Mouse (Mus musculus): ENCODE results near the gene Uncx. TPM values are rescaled to one million over a fixed set of nuclear protein-coding genes. Genes with fewer than 3 reads are reported as not detected.
"Not testable (repeated sequence)": the region's sequence is repeated elsewhere in the genome, so short reads cannot be mapped to it uniquely, and the experiment has no call there.

Gene Uncx
- total RNA-seq, 2 experiments from 2014 or later: not detected

- no peak overlapping the region for H3K4me3 ChIP-seq
- no peak for TF ChIP-seq CTCF (conservative IDR thresholded peaks at IDR 0.05)
- DNase-seq (ENCODE audit: low spot score in 2 of 2): no peak
- H3K27ac ChIP-seq: no peak overlapping the region
Measured at GRCm38 (mm10) chr5:139584971-139585747, 41.9 kb downstream of the Uncx start.

GRCm38 (mm10) chr5:139585748-139586060 is 42.4 kb downstream of the Uncx start:
- H3K27ac ChIP-seq: no peak overlapping the region

DNA sequence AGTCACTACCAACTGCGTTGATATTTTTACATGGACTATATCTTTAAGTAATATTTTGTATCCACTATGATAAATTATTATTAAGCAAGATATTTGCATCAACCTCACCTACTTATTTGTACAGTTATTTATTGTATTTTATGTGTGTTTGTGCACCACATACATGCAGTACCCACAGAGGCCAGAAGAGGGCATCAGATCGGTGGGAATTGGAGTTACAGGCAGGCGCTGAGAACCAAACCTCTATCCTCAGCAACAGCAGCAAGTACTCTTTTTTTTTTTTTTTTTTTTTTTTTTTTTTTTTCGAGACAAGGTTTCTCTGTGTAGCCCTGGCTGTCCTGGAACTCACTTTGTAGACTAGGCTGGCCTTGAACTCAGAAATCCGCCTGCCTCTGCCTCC is 44.2 kb downstream of the Uncx start:
- not testable (repeated sequence) for H3K27ac ChIP-seq; H3K4me3 ChIP-seq; DNase-seq (ENCODE audit: low spot score in 2 of 2)
- peak; percentile 43 for TF ChIP-seq CTCF (conservative IDR thresholded peaks at IDR 0.05)

More at GRCm38 (mm10) chr5:139585748-139586060, 42.4 kb downstream of the Uncx start:
- no peak overlapping the region for H3K4me3 ChIP-seq
- TF ChIP-seq CTCF (conservative IDR thresholded peaks at IDR 0.05): no peak
- no peak for DNase-seq (ENCODE audit: low spot score in 2 of 2)

GRCm38 (mm10) chr5:139590682-139591360 is 47.5 kb downstream of the Uncx start:
- DNase-seq (ENCODE audit: low spot score in 2 of 2); H3K27ac ChIP-seq; H3K4me3 ChIP-seq: not testable (repeated sequence)

DNA sequence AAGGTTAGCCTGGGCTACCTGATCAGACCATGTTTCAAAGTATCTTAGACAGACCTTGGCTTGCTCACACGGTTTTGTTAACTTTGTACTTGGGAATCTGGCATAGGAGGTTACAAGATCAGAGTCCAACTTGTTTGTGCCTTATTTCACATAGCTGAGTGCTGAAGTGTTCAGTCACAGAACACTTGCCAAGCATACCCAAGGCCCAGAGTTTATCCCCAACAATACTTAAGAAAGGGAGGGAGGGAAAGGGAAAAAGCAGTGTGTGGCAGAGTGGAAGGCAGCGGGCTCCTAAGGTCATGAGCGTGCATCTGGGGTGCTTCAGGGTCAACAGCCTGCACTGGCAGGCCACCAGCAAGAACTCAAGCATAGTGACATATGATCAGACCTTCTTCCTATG is 48.7 kb downstream of the Uncx start:
- H3K27ac ChIP-seq: no peak overlapping the region
- no peak overlapping the region for H3K4me3 ChIP-seq
- no peak for TF ChIP-seq CTCF (conservative IDR thresholded peaks at IDR 0.05)
- no peak for DNase-seq (ENCODE audit: low spot score in 2 of 2)

DNA sequence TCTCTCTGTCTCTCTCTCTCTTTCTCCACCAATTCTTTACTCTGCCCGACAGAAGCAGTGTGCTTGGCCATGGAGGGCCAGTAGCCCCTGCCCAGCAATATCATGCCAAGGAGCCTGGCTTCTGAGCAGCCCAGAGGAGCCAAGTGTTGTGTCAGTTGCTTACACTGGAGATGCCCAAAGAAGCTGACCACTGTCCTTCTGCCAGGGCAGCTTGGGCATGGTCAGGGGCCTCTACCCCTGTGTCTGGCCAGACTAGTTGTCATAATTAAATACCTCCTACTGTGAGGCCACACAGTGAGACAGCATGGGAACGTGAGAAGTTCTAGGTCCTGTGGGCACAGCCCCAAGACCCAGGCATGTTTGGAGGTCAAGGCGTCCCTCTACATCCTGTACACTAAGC is 49.6 kb downstream of the Uncx start:
- Histone ChIP-seq H3K4me3 (no peak overlapping the region), H3K27ac (no peak overlapping the region)
- DNase-seq (ENCODE audit: low spot score in 2 of 2): no peak
- no peak for TF ChIP-seq CTCF (conservative IDR thresholded peaks at IDR 0.05)

GRCm38 (mm10) chr5:139593746-139594145 is 50.5 kb downstream of the Uncx start:
- Histone ChIP-seq H3K4me3 (no peak overlapping the region), H3K27ac (no peak overlapping the region)
- TF ChIP-seq CTCF (conservative IDR thresholded peaks at IDR 0.05): no peak
- no peak for DNase-seq (ENCODE audit: low spot score in 2 of 2)

GRCm38 (mm10) chr5:139595001-139595400 is 51.7 kb downstream of the Uncx start:
- TF ChIP-seq CTCF (conservative IDR thresholded peaks at IDR 0.05): no peak
- Histone ChIP-seq H3K4me3 (no peak overlapping the region), H3K27ac (no peak overlapping the region)
- no peak for DNase-seq (ENCODE audit: low spot score in 2 of 2)

Other genes with a start within 250 kb of the Uncx start
- 100 to 1,000 TPM; 162 to 171 TPM for gene Adap1, start 217.9 kb upstream of the Uncx start, total RNA-seq (2021)
- 10 to 100 TPM; 74.3 to 76.8 TPM for gene Cox19, start 192.1 kb upstream of the Uncx start, total RNA-seq (2021)
- not detected for gene Cyp2w1, start 190.9 kb upstream of the Uncx start, total RNA-seq (2021)
- gene Gpr146, start 165.8 kb upstream of the Uncx start, total RNA-seq (2021): 10 to 100 TPM; 11.5 to 12.8 TPM
- gene C130050O18Rik, start 138.2 kb upstream of the Uncx start, total RNA-seq (2021): under 1 TPM in 1 of 2 experiments, not detected in 1; 0.18 TPM
- gene Gper1, start 120.3 kb upstream of the Uncx start, total RNA-seq (2021): 1 to 10 TPM; 2.1 to 2.4 TPM
- gene 3110082I17Rik, start 83.0 kb upstream of the Uncx start, total RNA-seq (2021): 10 to 100 TPM; 17.1 to 18.1 TPM
- 10 to 100 TPM; 56.5 to 63.1 TPM for gene Zfand2a, start 58.9 kb upstream of the Uncx start, total RNA-seq (2021)
- gene Micall2, start 192.8 kb downstream of the Uncx start, total RNA-seq (2021): 1 to 10 TPM; 1.4 to 1.6 TPM
- gene Ints1, start 232.2 kb downstream of the Uncx start, total RNA-seq (2021): 100 to 1,000 TPM in 1 of 2 experiments, 10 to 100 TPM in 1; 94.7 to 103 TPM
- 1 to 10 TPM; 9.2 to 9.9 TPM for gene Mafk, start 248.0 kb downstream of the Uncx start, total RNA-seq (2021)